Mouse (Mus musculus): Measurements from ENCODE around the gene Pank4. TPM values are rescaled to one million over a fixed set of nuclear protein-coding genes. Genes with fewer than 3 reads are reported as not detected.

Gene Pank4
- total RNA-seq (2023): 21.5 and 30.9 TPM in 2 replicates

GRCm38 (mm10) chr4:154963901-154964580 lies at the start of gene Pank4:
Gene Pank4, plus strand, starts transcription at chr4:154964123.

DNA sequence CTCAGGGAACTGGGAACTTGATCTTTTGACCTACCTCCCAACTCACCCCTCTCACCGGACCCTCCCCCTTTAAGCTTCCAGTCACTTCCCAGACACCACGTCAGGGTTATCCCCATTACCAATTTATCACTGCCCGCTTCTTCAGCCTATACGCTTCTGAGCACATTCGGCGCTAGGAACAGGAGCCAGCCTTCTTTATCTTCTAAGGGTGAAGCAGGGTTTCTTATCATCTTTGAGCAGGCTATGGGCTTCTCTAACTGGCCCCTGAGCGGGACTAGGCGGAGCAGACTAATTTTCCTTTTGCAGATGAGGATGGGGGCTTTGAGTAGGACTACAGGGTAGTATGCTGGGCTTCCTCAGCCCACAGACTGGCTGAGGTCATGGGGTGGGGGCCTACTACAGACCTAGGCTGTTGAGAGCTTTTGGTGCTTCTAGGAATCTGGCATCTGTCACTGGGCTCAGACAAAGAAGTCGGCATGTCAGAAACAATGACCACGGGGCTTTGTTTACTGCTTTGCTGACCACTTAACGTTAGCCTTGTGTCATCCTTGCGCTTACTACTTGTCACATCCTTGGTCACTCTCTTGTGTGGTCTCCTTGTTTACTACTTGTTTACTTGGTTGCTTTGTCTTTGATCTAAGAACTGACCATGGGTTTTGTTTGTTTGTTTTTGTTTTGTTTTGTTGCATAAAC lies 35.4 kb upstream of the Pank4 start, which contains the start of gene Tnfrsf14:
Tnfrsf14 (minus strand) TSS at position 169 of the 693 bp plus-strand sequence.

GRCm38 (mm10) chr4:154960690-154961225 lies 3.2 kb upstream of the Pank4 start, which contains the start of gene Hes5:
Gene Hes5, plus strand, starts transcription at chr4:154960923.

Other genes with a start within 250 kb of the Pank4 start
- gene Ttc34, start 126.7 kb upstream of the Pank4 start, total RNA-seq (2023): not detected in 2 replicates
- not detected in 2 replicates for gene Mmel1, start 94.5 kb upstream of the Pank4 start, total RNA-seq (2023)
- gene Fam213b, start 65.0 kb upstream of the Pank4 start, total RNA-seq (2023): 1.4 and 2.2 TPM in 2 replicates
- 72.1 and 75.3 TPM in 2 replicates for gene Tnfrsf14, start 35.6 kb upstream of the Pank4 start, total RNA-seq (2023)
- 0.95 and 0.98 TPM in 2 replicates for gene Hes5, start 3.2 kb upstream of the Pank4 start, total RNA-seq (2023)
- gene Plch2, start 92.7 kb downstream of the Pank4 start, total RNA-seq (2023): not detected in 2 replicates
- 5.5 and 7.3 TPM in 2 replicates for gene Pex10, start 102.9 kb downstream of the Pank4 start, total RNA-seq (2023)
- gene Rer1, start 122.3 kb downstream of the Pank4 start, total RNA-seq (2023): 53.8 and 58.8 TPM in 2 replicates
- 0.44 and 1.1 TPM in 2 replicates for gene Morn1, start 122.5 kb downstream of the Pank4 start, total RNA-seq (2023)